Mouse (Mus musculus) E14TG2a.4 (cell line): ENCODE measurements around the gene Nmnat2.

Source experiments
- CTCF ChIP-seq: conservative IDR thresholded peaks from 2 replicates; pipeline ENCODE4 v1.5.1; 2014; ENCODE audit warnings: low read length
- NANOG ChIP-seq: IDR thresholded peaks from 2 replicates; pipeline ENCODE4 v1.6.1; 2014; ENCODE audit warnings: borderline replicate concordance, low read length, mixed read lengths
- POU5F1 ChIP-seq: IDR thresholded peaks from 2 replicates; pipeline ENCODE4 v1.6.1; 2014; ENCODE audit warnings: low read length, borderline replicate concordance

GRCm38 (mm10) chr1:153019623-153020022, 64.8 kb downstream of the Nmnat2 start:
- TF ChIP-seq CTCF, result no peak
- TF ChIP-seq NANOG, result no peak
- no peak for TF ChIP-seq POU5F1
